Mouse (Mus musculus): Measurements from ENCODE around the gene Slc27a3. TPM values are rescaled to one million over a fixed set of nuclear protein-coding genes. Genes with fewer than 3 reads are reported as not detected.

Gene Slc27a3
- polyA plus RNA-seq, 1 experiment from 2014 or later = 10.0 TPM

GRCm38 (mm10) chr3:90404121-90404520, 14.4 kb upstream of the Slc27a3 start:
- no peaks in the 10 kb centered on the region for H3K27me3 ChIP-seq (ENCODE audit: control insufficient read depth, insufficient read depth, low read length)
- H3K9me3 ChIP-seq (ENCODE audit: control insufficient read depth, low read length) = no peaks in the 10 kb centered on the region
- ATAC-seq (ENCODE audit: low FRiP score) = no peak
- no peak overlapping the region for H3K4me3 ChIP-seq (ENCODE audit: low read depth, low read length)
- H3K4me1 ChIP-seq (ENCODE audit: control insufficient read depth, insufficient read depth, low read length) = no peaks in the 10 kb centered on the region
- no peak overlapping the region for H3K27ac ChIP-seq (ENCODE audit: low read depth, low read length)
- no peak overlapping the region for H3K9ac ChIP-seq (ENCODE audit: low read length)
- H3K36me3 ChIP-seq (ENCODE audit: control insufficient read depth, insufficient read depth, low read length) = peaks cover 59% of the 10 kb centered on the region
- no peak overlapping the region for H3K4me2 ChIP-seq
- no peak for DNase-seq (ENCODE audit: low spot score, missing footprints)
- WGBS = 94% methylated on average over 3 of the region's 3 CpGs

- DNase-seq (ENCODE audit: low spot score, missing footprints) (no peak), ATAC-seq (ENCODE audit: low FRiP score) (no peak)
- Histone ChIP-seq H3K27me3 (ENCODE audit: control insufficient read depth, insufficient read depth, low read length) (no peaks in the 10 kb centered on the region), H3K4me2 (no peak overlapping the region), H3K9ac (ENCODE audit: low read length) (no peak overlapping the region), H3K36me3 (ENCODE audit: control insufficient read depth, insufficient read depth, low read length) (peaks cover 47% of the 10 kb centered on the region), H3K4me3 (ENCODE audit: low read depth, low read length) (no peak overlapping the region), H3K27ac (ENCODE audit: low read depth, low read length) (no peak overlapping the region), H3K4me1 (ENCODE audit: control insufficient read depth, insufficient read depth, low read length) (no peaks in the 10 kb centered on the region), H3K9me3 (ENCODE audit: control insufficient read depth, low read length) (no peaks in the 10 kb centered on the region)
- WGBS = 79% methylated on average over 4 of the region's 4 CpGs
Observed at GRCm38 (mm10) chr3:90400993-90401392, 11.3 kb upstream of the Slc27a3 start.

GRCm38 (mm10) chr3:90395629-90396028, 5.9 kb upstream of the Slc27a3 start:
- ATAC-seq (ENCODE audit: low FRiP score) = no peak
- H3K27ac ChIP-seq (ENCODE audit: low read depth, low read length) = no peak overlapping the region
- H3K36me3 ChIP-seq (ENCODE audit: control insufficient read depth, insufficient read depth, low read length) = peaks cover 51% of the 10 kb centered on the region
- H3K9ac ChIP-seq (ENCODE audit: low read length) = no peak overlapping the region
- no peak overlapping the region for H3K4me3 ChIP-seq (ENCODE audit: low read depth, low read length)
- H3K27me3 ChIP-seq (ENCODE audit: control insufficient read depth, insufficient read depth, low read length) = no peaks in the 10 kb centered on the region
- no peak overlapping the region for H3K4me2 ChIP-seq
- DNase-seq (ENCODE audit: low spot score, missing footprints) = no peak
- 89% methylated on average over 3 of the region's 3 CpGs for WGBS
- H3K4me1 ChIP-seq (ENCODE audit: control insufficient read depth, insufficient read depth, low read length) = no peaks in the 10 kb centered on the region
- H3K9me3 ChIP-seq (ENCODE audit: control insufficient read depth, low read length) = no peaks in the 10 kb centered on the region

- Histone ChIP-seq H3K4me2 (no peak overlapping the region), H3K9me3 (ENCODE audit: control insufficient read depth, low read length) (no peaks in the 10 kb centered on the region), H3K36me3 (ENCODE audit: control insufficient read depth, insufficient read depth, low read length) (peaks cover 36% of the 10 kb centered on the region), H3K4me1 (ENCODE audit: control insufficient read depth, insufficient read depth, low read length) (peaks cover 14% of the 10 kb centered on the region), H3K27ac (ENCODE audit: low read depth, low read length) (no peak overlapping the region), H3K4me3 (ENCODE audit: low read depth, low read length) (no peak overlapping the region), H3K27me3 (ENCODE audit: control insufficient read depth, insufficient read depth, low read length) (peaks cover 2% of the 10 kb centered on the region), H3K9ac (ENCODE audit: low read length) (no peak overlapping the region)
- 92% methylated on average over 3 of the region's 3 CpGs for WGBS
- DNase-seq (ENCODE audit: low spot score, missing footprints) = no peak
- no peak for ATAC-seq (ENCODE audit: low FRiP score)
Observed at GRCm38 (mm10) chr3:90392661-90393060, 2.9 kb upstream of the Slc27a3 start.

GRCm38 (mm10) chr3:90391941-90392340, 2.2 kb upstream of the Slc27a3 start:
- 87% methylated on average over 8 of the region's 8 CpGs for WGBS

GRCm38 (mm10) chr3:90391004-90391403, 1.3 kb upstream of the Slc27a3 start:
- Histone ChIP-seq H3K4me2 (no peak overlapping the region), H3K36me3 (ENCODE audit: control insufficient read depth, insufficient read depth, low read length) (peaks cover 33% of the 10 kb centered on the region), H3K27me3 (ENCODE audit: control insufficient read depth, insufficient read depth, low read length) (peaks cover 2% of the 10 kb centered on the region), H3K9me3 (ENCODE audit: control insufficient read depth, low read length) (no peaks in the 10 kb centered on the region), H3K27ac (ENCODE audit: low read depth, low read length) (no peak overlapping the region), H3K4me1 (ENCODE audit: control insufficient read depth, insufficient read depth, low read length) (peaks cover 14% of the 10 kb centered on the region), H3K4me3 (ENCODE audit: low read depth, low read length) (no peak overlapping the region), H3K9ac (ENCODE audit: low read length) (no peak overlapping the region)
- no peak for ATAC-seq (ENCODE audit: low FRiP score)
- DNase-seq (ENCODE audit: low spot score, missing footprints) = no peak
- WGBS = 78% methylated on average over 4 of the region's 4 CpGs

More at GRCm38 (mm10) chr3:90391941-90392340, 2.2 kb upstream of the Slc27a3 start:
- DNase-seq (ENCODE audit: low spot score, missing footprints) = no peak
- H3K4me3 ChIP-seq (ENCODE audit: low read depth, low read length) = no peak overlapping the region
- ATAC-seq (ENCODE audit: low FRiP score) = no peak
- H3K4me2 ChIP-seq = no peak overlapping the region
- no peak overlapping the region for H3K9ac ChIP-seq (ENCODE audit: low read length)
- peaks cover 2% of the 10 kb centered on the region for H3K27me3 ChIP-seq (ENCODE audit: control insufficient read depth, insufficient read depth, low read length)
- H3K4me1 ChIP-seq (ENCODE audit: control insufficient read depth, insufficient read depth, low read length) = peaks cover 14% of the 10 kb centered on the region
- peaks cover 36% of the 10 kb centered on the region for H3K36me3 ChIP-seq (ENCODE audit: control insufficient read depth, insufficient read depth, low read length)
- no peak overlapping the region for H3K27ac ChIP-seq (ENCODE audit: low read depth, low read length)
- no peaks in the 10 kb centered on the region for H3K9me3 ChIP-seq (ENCODE audit: control insufficient read depth, low read length)

- 5% methylated on average over 49 of the region's 53 CpGs for WGBS
- H3K9me3 ChIP-seq (ENCODE audit: control insufficient read depth, low read length) = no peaks in the 10 kb centered on the region
- peak; percentile 94 for DNase-seq (ENCODE audit: low spot score, missing footprints)
- H3K4me2 ChIP-seq = peak overlapping the region; percentile 97
- H3K4me1 ChIP-seq (ENCODE audit: control insufficient read depth, insufficient read depth, low read length) = peaks cover 14% of the 10 kb centered on the region
- H3K9ac ChIP-seq (ENCODE audit: low read length) = peak overlapping the region; percentile 77
- peak overlapping the region; percentile 54 for H3K4me3 ChIP-seq (ENCODE audit: low read depth, low read length)
- peak; percentile 76 for ATAC-seq (ENCODE audit: low FRiP score)
- peaks cover 19% of the 10 kb centered on the region for H3K36me3 ChIP-seq (ENCODE audit: control insufficient read depth, insufficient read depth, low read length)
- H3K27me3 ChIP-seq (ENCODE audit: control insufficient read depth, insufficient read depth, low read length) = peaks cover 2% of the 10 kb centered on the region
- peak overlapping the region; percentile 59 for H3K27ac ChIP-seq (ENCODE audit: low read depth, low read length)
Observed at GRCm38 (mm10) chr3:90388726-90389510, 820 bp downstream of the Slc27a3 start.

- peak overlapping the region; percentile 97; the same call in 1 of the 2 replicates for H3K4me2 ChIP-seq
- H3K27ac ChIP-seq (ENCODE audit: low read depth, low read length) = no peak overlapping the region
- DNase-seq (ENCODE audit: low spot score, missing footprints) = no peak
- 95% methylated on average over 4 of the region's 4 CpGs for WGBS
- H3K9ac ChIP-seq (ENCODE audit: low read length) = no peak overlapping the region
- peaks cover 14% of the 10 kb centered on the region for H3K4me1 ChIP-seq (ENCODE audit: control insufficient read depth, insufficient read depth, low read length)
- peaks cover 14% of the 10 kb centered on the region for H3K36me3 ChIP-seq (ENCODE audit: control insufficient read depth, insufficient read depth, low read length)
- H3K27me3 ChIP-seq (ENCODE audit: control insufficient read depth, insufficient read depth, low read length) = peaks cover 2% of the 10 kb centered on the region
- no peak for ATAC-seq (ENCODE audit: low FRiP score)
- H3K9me3 ChIP-seq (ENCODE audit: control insufficient read depth, low read length) = no peaks in the 10 kb centered on the region
- H3K4me3 ChIP-seq (ENCODE audit: low read depth, low read length) = peak overlapping the region; percentile 54; the same call in 1 of the 2 replicates
Observed at GRCm38 (mm10) chr3:90388192-90388591, 1.5 kb downstream of the Slc27a3 start.

- H3K4me2 ChIP-seq = no peak overlapping the region
- ATAC-seq (ENCODE audit: low FRiP score) = no peak
- no peaks in the 10 kb centered on the region for H3K9me3 ChIP-seq (ENCODE audit: control insufficient read depth, low read length)
- H3K27ac ChIP-seq (ENCODE audit: low read depth, low read length) = no peak overlapping the region
- H3K9ac ChIP-seq (ENCODE audit: low read length) = no peak overlapping the region
- no peak for DNase-seq (ENCODE audit: low spot score, missing footprints)
- 88% methylated on average over 11 of the region's 11 CpGs for WGBS
- H3K4me3 ChIP-seq (ENCODE audit: low read depth, low read length) = no peak overlapping the region
- H3K36me3 ChIP-seq (ENCODE audit: control insufficient read depth, insufficient read depth, low read length) = peaks cover 7% of the 10 kb centered on the region
- H3K27me3 ChIP-seq (ENCODE audit: control insufficient read depth, insufficient read depth, low read length) = peaks cover 2% of the 10 kb centered on the region
- peaks cover 14% of the 10 kb centered on the region for H3K4me1 ChIP-seq (ENCODE audit: control insufficient read depth, insufficient read depth, low read length)
Observed at GRCm38 (mm10) chr3:90387483-90387882, 2.3 kb downstream of the Slc27a3 start.
